Mouse (Mus musculus): Measurements from ENCODE around the gene Ppp2r5b. TPM values are rescaled to one million over a fixed set of nuclear protein-coding genes. Genes with fewer than 3 reads are reported as not detected.

The Ppp2r5b gene
- polyA plus RNA-seq, 1 experiment from 2014 or later, result 10.5 TPM

DNA sequence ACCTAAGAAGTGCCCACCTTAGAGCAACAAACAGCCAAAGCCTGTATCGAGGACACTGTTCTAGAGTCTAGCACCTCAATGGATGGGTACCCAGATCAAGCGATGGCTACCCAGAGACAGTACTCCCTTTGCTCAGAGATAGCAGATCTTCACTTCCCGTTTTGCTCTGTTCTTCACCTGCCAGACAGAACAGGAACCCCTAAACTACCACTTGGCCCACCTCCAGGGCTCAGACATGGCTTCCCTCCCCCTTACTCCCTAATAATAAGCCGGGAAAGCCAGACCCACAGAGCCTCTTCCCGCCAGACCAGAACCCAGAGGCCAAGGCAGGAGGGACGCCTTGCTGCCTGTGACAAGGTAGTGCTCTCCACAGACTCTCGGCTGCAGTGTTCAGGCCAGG is 1.2 kb upstream of the Ppp2r5b start:
- 65% methylated on average over 7 of the region's 7 CpGs for whole genome bisulfite sequencing
- Histone ChIP-seq H3K9me3 (ENCODE audit: control insufficient read depth, low read length) (no peaks in the 10 kb centered on the region), H3K36me3 (ENCODE audit: control insufficient read depth, insufficient read depth, low read length) (no peaks in the 10 kb centered on the region), H3K27ac (ENCODE audit: low read depth, low read length) (no peak overlapping the region), H3K9ac (ENCODE audit: low read depth, low read length) (no peak overlapping the region), H3K4me3 (ENCODE audit: low read depth, low read length) (no peak overlapping the region), H3K27me3 (replicated peaks; ENCODE audit: control insufficient read depth, insufficient read depth, low read length) (no peaks in the 10 kb centered on the region), H3K4me2 (no peak overlapping the region), H3K4me1 (replicated peaks; ENCODE audit: control insufficient read depth, insufficient read depth, low read length) (peaks cover 28% of the 10 kb centered on the region)
- no peak for ATAC-seq (replicated peaks; ENCODE audit: low FRiP score)
- no peak for DNase-seq (ENCODE audit: low spot score)

DNA sequence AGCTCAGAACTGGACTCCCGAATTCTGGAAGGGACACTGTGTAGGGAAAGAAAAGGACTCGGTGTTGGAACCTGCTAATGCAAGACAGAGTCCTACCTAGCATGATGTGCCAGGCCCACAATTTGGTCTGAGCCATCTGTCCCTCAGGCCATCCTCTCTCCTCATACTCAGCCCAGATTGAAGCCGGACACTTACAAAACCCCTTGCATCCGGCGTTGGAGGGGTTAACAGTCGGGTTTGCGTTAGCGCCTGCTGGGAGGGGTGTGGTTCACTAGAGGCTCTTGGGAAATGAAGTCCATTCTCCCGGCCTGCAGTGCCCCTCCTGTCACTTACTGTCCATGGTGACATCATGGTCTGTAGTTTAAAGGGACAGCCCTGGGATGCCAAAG is 375 bp upstream of the Ppp2r5b start:
- Histone ChIP-seq H3K4me1 (replicated peaks; ENCODE audit: control insufficient read depth, insufficient read depth, low read length) (peaks cover 28% of the 10 kb centered on the region), H3K4me2 (peak overlapping the region; percentile 80), H3K36me3 (ENCODE audit: control insufficient read depth, insufficient read depth, low read length) (no peaks in the 10 kb centered on the region), H3K9me3 (ENCODE audit: control insufficient read depth, low read length) (no peaks in the 10 kb centered on the region), H3K9ac (ENCODE audit: low read depth, low read length) (peak overlapping the region; percentile 88), H3K27ac (ENCODE audit: low read depth, low read length) (peak overlapping the region; percentile 98), H3K27me3 (replicated peaks; ENCODE audit: control insufficient read depth, insufficient read depth, low read length) (no peaks in the 10 kb centered on the region), H3K4me3 (ENCODE audit: low read depth, low read length) (peak overlapping the region; percentile 59)
- DNase-seq (ENCODE audit: low spot score) (peak; percentile 84), ATAC-seq (replicated peaks; ENCODE audit: low FRiP score) (peak; percentile 86)
- WGBS, result 0% methylated on average over 9 of the region's 9 CpGs

DNA sequence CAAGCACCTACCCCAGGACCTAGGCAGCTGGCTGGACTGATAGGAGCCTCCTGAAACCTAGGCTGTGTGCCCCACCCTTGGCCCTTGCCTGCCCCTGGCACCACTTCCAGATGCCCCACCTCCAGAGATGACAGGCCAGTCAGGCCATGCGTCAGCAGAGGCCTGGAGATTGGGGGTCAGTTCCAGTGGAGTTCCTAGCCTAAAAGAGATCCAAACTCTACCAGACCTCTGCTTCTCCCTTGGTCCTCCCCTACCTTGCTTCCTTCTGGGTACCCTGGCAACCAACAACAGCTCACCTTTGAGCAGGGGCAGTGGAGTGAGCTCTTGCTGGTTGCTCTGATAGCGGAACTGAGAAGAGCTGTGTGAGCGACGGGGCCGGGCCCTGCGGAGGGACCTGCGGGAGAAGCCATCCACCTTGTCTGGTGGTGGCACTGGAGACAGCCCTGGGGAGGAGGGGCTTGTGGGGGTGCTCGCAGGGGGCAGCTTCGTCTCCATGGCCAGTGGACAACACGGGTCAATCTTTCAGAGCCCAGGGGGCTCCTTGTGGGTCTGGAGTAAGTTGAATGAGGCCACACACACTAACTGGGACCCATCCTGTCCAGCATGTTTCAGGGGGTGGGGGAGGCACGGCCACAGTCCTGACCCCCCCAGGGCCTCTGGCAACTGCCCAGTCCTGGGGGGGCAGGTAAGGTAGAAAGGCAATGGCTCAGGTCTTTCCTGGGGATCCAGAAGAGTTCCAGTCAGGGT is 1.2 kb downstream of the Ppp2r5b start:
- no peak for DNase-seq (ENCODE audit: low spot score)
- Histone ChIP-seq H3K4me1 (replicated peaks; ENCODE audit: control insufficient read depth, insufficient read depth, low read length) (peaks cover 14% of the 10 kb centered on the region), H3K4me3 (ENCODE audit: low read depth, low read length) (peak overlapping the region; percentile 59), H3K27ac (ENCODE audit: low read depth, low read length) (no peak overlapping the region), H3K27me3 (replicated peaks; ENCODE audit: control insufficient read depth, insufficient read depth, low read length) (no peaks in the 10 kb centered on the region), H3K36me3 (ENCODE audit: control insufficient read depth, insufficient read depth, low read length) (peaks cover 4% of the 10 kb centered on the region; the same call in 1 of the 2 replicates), H3K9ac (ENCODE audit: low read depth, low read length) (no peak overlapping the region), H3K4me2 (peak overlapping the region; percentile 80), H3K9me3 (ENCODE audit: control insufficient read depth, low read length) (no peaks in the 10 kb centered on the region)
- ATAC-seq (replicated peaks; ENCODE audit: low FRiP score), result no peak
- WGBS, result 63% methylated on average over 11 of the region's 11 CpGs

DNA sequence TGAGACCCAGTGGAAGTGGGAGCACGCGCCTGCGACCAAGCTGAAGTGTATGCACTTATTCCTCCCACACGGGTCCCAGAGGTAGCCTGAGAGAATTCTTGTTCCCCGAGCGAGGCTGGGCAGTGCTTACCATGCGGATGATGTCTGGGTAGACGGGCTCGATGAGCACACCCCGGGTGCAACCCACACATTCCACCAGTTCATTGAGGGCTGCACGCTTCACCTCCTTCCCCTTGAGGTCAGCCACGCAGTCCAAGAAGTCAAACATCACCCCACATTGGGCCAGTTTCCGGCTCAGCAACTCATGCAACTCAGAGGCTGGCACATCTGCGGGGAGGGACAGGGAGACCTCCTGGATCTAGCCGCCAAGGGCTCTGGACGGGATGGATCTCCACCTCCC is 2.0 kb downstream of the Ppp2r5b start:
- H3K4me3 ChIP-seq (ENCODE audit: low read depth, low read length), result no peak overlapping the region
- 86% methylated on average over 16 of the region's 16 CpGs for WGBS
- H3K27ac ChIP-seq (ENCODE audit: low read depth, low read length), result no peak overlapping the region
- no peak for DNase-seq (ENCODE audit: low spot score)
- peaks cover 4% of the 10 kb centered on the region; the same call in 1 of the 2 replicates for H3K36me3 ChIP-seq (ENCODE audit: control insufficient read depth, insufficient read depth, low read length)
- H3K27me3 ChIP-seq (replicated peaks; ENCODE audit: control insufficient read depth, insufficient read depth, low read length), result no peaks in the 10 kb centered on the region
- H3K4me1 ChIP-seq (replicated peaks; ENCODE audit: control insufficient read depth, insufficient read depth, low read length), result peaks cover 12% of the 10 kb centered on the region
- no peak overlapping the region for H3K9ac ChIP-seq (ENCODE audit: low read depth, low read length)
- ATAC-seq (replicated peaks; ENCODE audit: low FRiP score), result no peak
- H3K9me3 ChIP-seq (ENCODE audit: control insufficient read depth, low read length), result no peaks in the 10 kb centered on the region
- no peak overlapping the region for H3K4me2 ChIP-seq

DNA sequence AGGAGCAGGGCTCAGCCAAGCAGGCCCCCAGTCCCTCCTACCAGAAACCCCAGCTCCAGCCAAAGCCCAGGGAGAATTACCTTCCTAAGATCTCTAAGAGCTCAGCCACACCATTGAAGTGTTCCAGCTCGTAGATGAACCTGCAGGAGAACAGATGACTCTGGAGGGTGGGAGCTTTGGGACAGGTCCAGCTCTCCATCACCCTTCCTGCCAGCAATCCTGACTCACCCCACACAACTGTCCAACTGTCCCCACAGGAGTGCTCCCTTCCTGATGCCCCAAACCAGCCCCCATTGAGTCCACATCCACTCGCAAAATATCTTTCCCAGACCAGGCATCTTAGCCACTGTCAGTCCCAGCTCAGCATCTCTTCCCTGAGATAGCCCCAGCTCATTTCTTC is 4.6 kb downstream of the Ppp2r5b start:
- no peak for DNase-seq (ENCODE audit: low spot score)
- Histone ChIP-seq H3K36me3 (ENCODE audit: control insufficient read depth, insufficient read depth, low read length) (peaks cover 4% of the 10 kb centered on the region; the same call in 1 of the 2 replicates), H3K9ac (ENCODE audit: low read depth, low read length) (no peak overlapping the region), H3K4me2 (no peak overlapping the region), H3K27ac (ENCODE audit: low read depth, low read length) (no peak overlapping the region), H3K4me1 (replicated peaks; ENCODE audit: control insufficient read depth, insufficient read depth, low read length) (peaks cover 12% of the 10 kb centered on the region), H3K9me3 (ENCODE audit: control insufficient read depth, low read length) (no peaks in the 10 kb centered on the region), H3K4me3 (ENCODE audit: low read depth, low read length) (no peak overlapping the region), H3K27me3 (replicated peaks; ENCODE audit: control insufficient read depth, insufficient read depth, low read length) (no peaks in the 10 kb centered on the region)
- 80% methylated on average over 2 of the region's 2 CpGs for WGBS
- ATAC-seq (replicated peaks; ENCODE audit: low FRiP score), result no peak

DNA sequence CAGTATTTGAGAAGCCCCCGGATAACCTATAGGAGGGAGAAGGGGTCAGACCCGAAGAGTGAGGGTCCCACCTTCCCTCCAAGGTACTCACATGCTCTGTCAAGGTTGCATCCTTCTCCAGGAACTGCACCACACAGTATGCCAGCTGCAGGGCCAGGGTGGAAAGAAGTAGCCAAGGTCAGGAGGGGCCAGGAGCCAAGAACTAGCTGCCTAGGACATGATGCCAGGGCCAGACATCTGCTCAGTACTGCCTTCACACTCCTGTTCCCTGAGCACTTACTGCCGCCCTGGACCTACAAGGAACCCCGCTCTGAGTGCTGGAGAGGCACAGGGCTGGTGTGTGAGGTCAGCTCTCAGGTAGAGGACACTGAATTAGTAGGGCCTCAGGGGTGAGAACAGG is 5.3 kb downstream of the Ppp2r5b start:
- 78% methylated on average over 4 of the region's 4 CpGs for WGBS
- Histone ChIP-seq H3K27ac (ENCODE audit: low read depth, low read length) (no peak overlapping the region), H3K9me3 (ENCODE audit: control insufficient read depth, low read length) (no peaks in the 10 kb centered on the region), H3K27me3 (replicated peaks; ENCODE audit: control insufficient read depth, insufficient read depth, low read length) (no peaks in the 10 kb centered on the region), H3K4me1 (replicated peaks; ENCODE audit: control insufficient read depth, insufficient read depth, low read length) (peaks cover 12% of the 10 kb centered on the region), H3K36me3 (ENCODE audit: control insufficient read depth, insufficient read depth, low read length) (peaks cover 4% of the 10 kb centered on the region; the same call in 1 of the 2 replicates), H3K4me2 (no peak overlapping the region), H3K4me3 (ENCODE audit: low read depth, low read length) (no peak overlapping the region), H3K9ac (ENCODE audit: low read depth, low read length) (no peak overlapping the region)
- DNase-seq (ENCODE audit: low spot score) (no peak), ATAC-seq (replicated peaks; ENCODE audit: low FRiP score) (no peak)

DNA sequence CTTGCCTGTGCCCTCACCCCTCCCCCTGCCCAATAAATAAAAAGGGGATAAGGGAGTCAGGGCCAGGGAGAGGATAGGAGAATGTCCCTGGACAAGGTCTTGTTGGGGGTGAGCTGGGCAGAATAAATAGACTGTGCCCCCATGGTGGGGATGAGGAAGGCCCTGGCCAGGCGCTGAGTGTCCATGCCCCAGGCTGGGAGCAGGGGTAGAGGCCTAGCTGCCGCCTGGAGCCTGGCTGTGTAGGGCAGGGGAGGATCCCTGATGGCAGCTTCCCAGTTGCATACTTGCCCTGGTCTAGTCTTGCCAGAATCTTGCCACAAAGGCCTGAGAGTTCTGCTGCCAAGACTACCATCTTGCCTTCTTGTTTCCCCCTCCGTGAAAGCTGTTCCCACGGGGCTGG is 7.8 kb downstream of the Ppp2r5b start:
- Histone ChIP-seq H3K36me3 (ENCODE audit: control insufficient read depth, insufficient read depth, low read length) (peaks cover 4% of the 10 kb centered on the region; the same call in 1 of the 2 replicates), H3K9me3 (ENCODE audit: control insufficient read depth, low read length) (no peaks in the 10 kb centered on the region), H3K4me1 (replicated peaks; ENCODE audit: control insufficient read depth, insufficient read depth, low read length) (no peaks in the 10 kb centered on the region), H3K9ac (ENCODE audit: low read depth, low read length) (no peak overlapping the region), H3K27ac (ENCODE audit: low read depth, low read length) (no peak overlapping the region), H3K4me3 (ENCODE audit: low read depth, low read length) (no peak overlapping the region), H3K27me3 (replicated peaks; ENCODE audit: control insufficient read depth, insufficient read depth, low read length) (no peaks in the 10 kb centered on the region), H3K4me2 (no peak overlapping the region)
- no peak for DNase-seq (ENCODE audit: low spot score)
- no peak for ATAC-seq (replicated peaks; ENCODE audit: low FRiP score)
- WGBS, result 89% methylated on average over 4 of the region's 4 CpGs

DNA sequence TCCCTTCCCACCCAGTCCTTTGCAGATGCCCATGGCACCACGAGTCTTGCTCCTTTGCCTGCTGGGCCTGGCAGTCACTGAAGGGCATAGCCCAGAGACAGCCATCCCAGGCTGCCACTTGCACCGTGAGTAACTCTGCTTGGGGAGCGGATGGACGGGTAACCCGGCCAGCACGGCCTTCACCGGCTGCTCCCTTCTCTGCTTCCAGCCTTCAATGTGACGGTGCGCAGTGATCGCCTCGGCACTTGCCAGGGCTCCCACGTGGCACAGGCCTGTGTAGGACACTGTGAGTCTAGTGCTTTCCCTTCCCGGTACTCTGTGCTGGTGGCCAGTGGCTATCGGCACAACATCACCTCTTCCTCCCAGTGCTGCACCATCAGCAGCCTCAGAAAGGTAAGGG is 8.9 kb downstream of the Ppp2r5b start:
- DNase-seq (ENCODE audit: low spot score) (no peak), ATAC-seq (replicated peaks; ENCODE audit: low FRiP score) (no peak)
- Histone ChIP-seq H3K4me2 (no peak overlapping the region), H3K4me3 (ENCODE audit: low read depth, low read length) (no peak overlapping the region), H3K27me3 (replicated peaks; ENCODE audit: control insufficient read depth, insufficient read depth, low read length) (no peaks in the 10 kb centered on the region), H3K36me3 (ENCODE audit: control insufficient read depth, insufficient read depth, low read length) (peaks cover 4% of the 10 kb centered on the region; the same call in 1 of the 2 replicates), H3K4me1 (replicated peaks; ENCODE audit: control insufficient read depth, insufficient read depth, low read length) (no peaks in the 10 kb centered on the region), H3K9ac (ENCODE audit: low read depth, low read length) (no peak overlapping the region), H3K9me3 (ENCODE audit: control insufficient read depth, low read length) (no peaks in the 10 kb centered on the region), H3K27ac (ENCODE audit: low read depth, low read length) (no peak overlapping the region)
- WGBS, result 84% methylated on average over 14 of the region's 14 CpGs

DNA sequence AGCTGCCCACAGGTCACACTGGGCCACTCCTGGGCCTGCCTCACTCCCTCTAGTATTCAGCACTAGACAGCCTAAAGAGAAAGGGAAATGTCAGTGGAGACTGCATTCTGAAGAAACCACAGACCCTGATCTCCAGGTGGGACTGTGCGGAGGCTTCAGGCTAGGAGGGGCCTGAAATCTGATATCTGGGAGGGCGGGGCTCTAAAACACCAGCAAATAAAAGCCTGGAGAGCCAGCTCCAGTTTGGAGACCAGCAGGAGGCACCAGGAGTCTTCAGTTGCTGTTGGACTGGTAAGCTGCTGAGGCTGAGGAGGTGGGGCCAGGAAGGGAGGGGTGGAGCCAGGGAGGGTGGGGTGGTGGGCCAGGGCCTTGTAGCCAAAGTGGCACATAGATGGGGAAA is 9.5 kb downstream of the Ppp2r5b start, which contains the start of gene Gpha2:
Gene Gpha2, plus strand, starts transcription at position 246 of the 400 bp plus-strand sequence.
- peaks cover 4% of the 10 kb centered on the region; the same call in 1 of the 2 replicates for H3K36me3 ChIP-seq (ENCODE audit: control insufficient read depth, insufficient read depth, low read length)
- no peaks in the 10 kb centered on the region for H3K9me3 ChIP-seq (ENCODE audit: control insufficient read depth, low read length)
- H3K4me2 ChIP-seq, result no peak within 1 kb of the TSS
- H3K9ac ChIP-seq (ENCODE audit: low read depth, low read length), result no peak within 1 kb of the TSS
- no peak within 1 kb of the TSS for H3K4me3 ChIP-seq (ENCODE audit: low read depth, low read length)
- H3K27me3 ChIP-seq (replicated peaks; ENCODE audit: control insufficient read depth, insufficient read depth, low read length), result no peaks in the 10 kb centered on the region
- no peak within 1 kb of the TSS for H3K27ac ChIP-seq (ENCODE audit: low read depth, low read length)
- ATAC-seq (replicated peaks; ENCODE audit: low FRiP score), result no peak
- WGBS, result 18% methylated on average over 2 of the region's 2 CpGs
- no peak for DNase-seq (ENCODE audit: low spot score)
- H3K4me1 ChIP-seq (replicated peaks; ENCODE audit: control insufficient read depth, insufficient read depth, low read length), result no peaks in the 10 kb centered on the region

All from liver, embryonic 11.5 days (tissue).